Mouse (Mus musculus) neural tube, embryonic 13.5 days (tissue): ENCODE data around the gene Tmem81. TPM values are rescaled to one million over a fixed set of nuclear protein-coding genes. Genes with fewer than 3 reads are reported as not detected.

Source experiments
- ATAC-seq: fragments of 200-750 bp; cut with Nextera tagmentation; 2 replicates; pipeline ENCODE4 v1.8.0; 2017; ENCODE audit warnings: low read depth, mild to moderate bottlenecking, moderate TSS enrichment, moderate library complexity
- H3K27ac ChIP-seq: fragments of 300-500 bp; sonication (generic); replicated peaks from 2 replicates; pipeline ENCODE4 v1.5.1; 2015; ENCODE audit warnings: moderate library complexity, mild to moderate bottlenecking, inconsistent platforms
- H3K27me3 ChIP-seq: fragments of 300-500 bp; sonication (generic); 2 replicates; pipeline ENCODE4 v1.6.1; 2015; ENCODE audit warnings: mild to moderate bottlenecking, inconsistent platforms
- H3K36me3 ChIP-seq: fragments of 300-500 bp; sonication (generic); 2 replicates; pipeline ENCODE4 v1.6.1; 2015; ENCODE audit warnings: mild to moderate bottlenecking, inconsistent platforms
- H3K4me1 ChIP-seq: fragments of 300-500 bp; sonication (generic); replicated peaks from 2 replicates; pipeline ENCODE4 v1.6.1; 2015; ENCODE audit warnings: inconsistent platforms
- H3K4me2 ChIP-seq: fragments of 300-500 bp; sonication (generic); 2 replicates; pipeline ENCODE4 v1.6.1; 2015; ENCODE audit warnings: inconsistent platforms, mild to moderate bottlenecking, moderate library complexity
- H3K4me3 ChIP-seq: fragments of 300-500 bp; sonication (generic); 2 replicates; pipeline ENCODE4 v1.5.1; 2015; ENCODE audit warnings: mild to moderate bottlenecking, inconsistent platforms
- H3K9ac ChIP-seq: fragments of 300-500 bp; sonication (generic); 2 replicates; pipeline ENCODE4 v1.6.1; 2015; ENCODE audit warnings: moderate library complexity, mild to moderate bottlenecking, inconsistent platforms
- H3K9me3 ChIP-seq: fragments of 300-500 bp; sonication (generic); 2 replicates; pipeline ENCODE4 v1.6.1; 2016; ENCODE audit warnings: inconsistent platforms
- WGBS: fragments of 180-500 bp; shearing (Covaris S2); methylation state at CpG from one replicate; pipeline ENCODE4 v1.1.7; 2015; 5-methylcytosine and 5-hydroxymethylcytosine counted together
- polyA plus RNA-seq: library from polyadenylated mRNA; unstranded; fragments of >200 nt; fragmentation: Nextera tagmentation; extraction: Ambion mirVana; gene quantifications from 2 replicates; pipeline ENCODE4 v1.2.1, GENCODE M21; 2015

The Tmem81 gene
- polyA plus RNA-seq, 1 experiment from 2014 or later = 1.0 TPM

DNA sequence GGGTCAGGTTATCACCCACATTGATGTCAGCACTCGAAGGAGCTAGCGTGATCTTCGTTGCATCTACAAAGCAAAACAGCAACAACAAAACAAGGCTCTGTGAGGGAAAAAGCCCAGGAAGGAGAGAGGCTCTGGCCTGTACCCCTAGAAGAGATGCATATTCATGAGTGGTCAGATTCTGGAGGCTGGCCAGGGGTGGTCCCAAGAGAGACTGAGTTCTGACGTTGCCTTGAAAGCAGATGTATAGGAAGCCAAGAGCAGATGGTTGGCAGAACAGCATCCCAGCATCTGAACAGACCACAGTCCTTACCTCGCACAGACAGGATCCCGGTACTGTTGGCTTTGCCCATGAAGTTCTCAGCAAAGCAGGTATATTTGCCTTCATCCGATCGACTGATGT is 17.0 kb downstream of the Tmem81 start:
- Histone ChIP-seq H3K27me3 (no peaks in the 10 kb centered on the region), H3K36me3 (peaks cover 69% of the 10 kb centered on the region), H3K4me2 (no peak overlapping the region), H3K4me1 (peaks cover 23% of the 10 kb centered on the region), H3K9ac (no peak overlapping the region), H3K9me3 (no peaks in the 10 kb centered on the region), H3K4me3 (no peak overlapping the region), H3K27ac (no peak overlapping the region)
- no peak for ATAC-seq
- WGBS = 78% methylated on average over 8 of the region's 8 CpGs

DNA sequence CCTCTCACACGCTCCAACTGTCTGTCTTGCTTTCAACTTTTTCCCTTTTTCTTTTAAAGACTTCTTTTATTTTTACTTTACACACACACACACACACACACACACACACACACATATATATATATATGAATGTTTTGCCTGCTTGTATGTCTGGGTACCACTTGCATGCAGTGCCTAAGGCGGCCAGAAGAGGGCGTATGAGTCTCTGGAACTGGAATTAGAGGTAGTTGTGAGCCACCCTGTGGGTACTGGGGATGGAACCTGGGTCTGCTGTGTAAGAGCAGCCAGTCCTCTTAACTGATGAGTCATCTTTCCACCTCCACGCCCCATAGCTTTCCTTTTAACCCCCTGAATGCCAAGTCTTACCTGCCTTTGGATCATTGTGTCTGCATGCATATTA is 17.9 kb downstream of the Tmem81 start:
- Histone ChIP-seq H3K27me3 (no peaks in the 10 kb centered on the region), H3K4me3 (no peak overlapping the region), H3K4me1 (peaks cover 23% of the 10 kb centered on the region), H3K9ac (no peak overlapping the region), H3K36me3 (peaks cover 68% of the 10 kb centered on the region), H3K9me3 (no peaks in the 10 kb centered on the region), H3K4me2 (no peak overlapping the region), H3K27ac (no peak overlapping the region)
- 32% methylated on average over 4 of the region's 4 CpGs for WGBS
- no peak for ATAC-seq

DNA sequence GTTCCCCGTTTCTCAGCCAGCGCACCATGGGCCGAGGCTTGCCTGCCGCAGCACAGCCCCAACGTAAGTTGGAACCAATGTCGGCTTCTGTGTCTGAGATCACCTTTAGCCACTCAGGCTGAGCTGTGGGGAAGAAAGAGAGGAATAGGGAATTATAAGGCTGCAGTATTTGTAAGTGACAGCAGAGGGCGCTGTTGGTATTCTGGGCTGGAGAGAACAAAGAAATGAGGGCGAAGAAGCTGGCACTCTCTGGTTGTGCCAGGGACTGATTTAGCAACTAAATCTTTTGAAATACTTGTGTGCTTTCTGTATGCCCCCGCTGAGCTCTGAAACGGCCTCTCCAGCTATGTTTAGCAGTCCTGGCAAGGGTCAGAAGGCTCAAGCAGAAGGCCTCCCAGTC is 19.8 kb downstream of the Tmem81 start:
- Histone ChIP-seq H3K9ac (peak overlapping the region; percentile 67), H3K36me3 (peaks cover 55% of the 10 kb centered on the region), H3K4me2 (0 out of 2 replicates have a peak overlapping the region, but pooled peaks have one; percentile 6), H3K27me3 (no peaks in the 10 kb centered on the region), H3K27ac (peak overlapping the region; percentile 90), H3K9me3 (no peaks in the 10 kb centered on the region), H3K4me3 (no peak overlapping the region), H3K4me1 (peaks cover 37% of the 10 kb centered on the region)
- WGBS = 9% methylated on average over 10 of the region's 10 CpGs
- peak; percentile 38 for ATAC-seq

DNA sequence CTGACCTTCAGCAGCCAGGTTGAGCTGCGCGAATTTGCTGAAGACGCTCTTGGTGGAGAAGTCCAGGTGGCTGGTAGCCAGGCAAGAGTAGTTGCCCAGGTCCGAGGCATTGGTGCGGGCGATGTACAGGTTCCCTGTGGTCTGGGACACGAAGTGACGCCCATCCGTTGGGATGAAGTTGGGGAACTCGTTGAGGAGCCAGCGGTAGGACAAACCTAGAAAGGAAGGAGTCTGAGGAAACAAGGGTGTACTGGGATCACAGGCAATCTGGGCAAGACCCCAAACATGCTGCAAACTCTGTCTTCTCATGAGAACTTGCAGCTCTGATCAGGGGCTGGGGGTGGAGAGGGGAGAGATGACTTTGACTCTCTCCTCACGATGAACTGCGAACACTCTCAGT is 22.0 kb downstream of the Tmem81 start:
- peak overlapping the region; percentile 42; the same call in 1 of the 2 replicates for H3K27ac ChIP-seq
- H3K36me3 ChIP-seq = peaks cover 42% of the 10 kb centered on the region
- WGBS = 94% methylated on average over 13 of the region's 13 CpGs
- no peaks in the 10 kb centered on the region for H3K27me3 ChIP-seq
- H3K4me1 ChIP-seq = peaks cover 60% of the 10 kb centered on the region
- no peaks in the 10 kb centered on the region for H3K9me3 ChIP-seq
- H3K4me2 ChIP-seq = no peak overlapping the region
- no peak for ATAC-seq
- no peak overlapping the region; the same call in 1 of the 2 replicates for H3K9ac ChIP-seq
- H3K4me3 ChIP-seq = no peak overlapping the region

DNA sequence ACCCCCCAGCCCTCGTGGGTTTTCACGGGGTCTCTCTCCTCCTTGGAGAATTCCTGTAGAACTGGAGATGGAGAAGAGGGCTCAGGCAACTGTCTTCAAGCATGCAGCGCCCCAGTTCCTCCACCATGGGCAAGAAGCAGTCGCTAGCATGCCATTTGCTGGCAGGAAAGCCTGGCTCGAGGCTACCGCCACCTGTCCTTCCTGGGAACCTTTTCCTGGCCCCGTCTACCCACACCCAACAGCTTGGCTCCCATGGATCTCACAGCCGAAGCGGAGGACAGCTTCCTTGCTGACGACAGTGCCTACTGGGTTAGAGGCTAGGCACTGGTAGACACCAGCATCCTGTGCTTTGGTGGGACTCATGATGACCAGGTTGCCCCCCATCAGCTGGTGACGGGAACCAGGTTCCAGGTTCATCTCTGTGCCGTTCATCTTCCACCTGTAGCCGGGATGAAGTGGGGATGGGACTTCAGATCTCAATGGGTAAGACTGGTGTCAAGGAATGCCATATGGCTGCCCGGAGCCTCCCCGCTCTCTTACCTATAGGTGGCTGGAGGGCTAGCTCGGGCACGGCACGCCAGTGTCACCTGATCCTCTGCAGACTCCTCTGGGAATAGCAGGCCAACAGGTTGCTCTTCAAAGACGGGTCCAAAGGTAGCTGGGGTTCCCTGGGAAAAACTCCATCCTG is 22.8 kb downstream of the Tmem81 start:
- Histone ChIP-seq H3K4me3 (no peak overlapping the region), H3K27me3 (no peaks in the 10 kb centered on the region), H3K27ac (no peak overlapping the region; the same call in 1 of the 2 replicates), H3K9ac (no peak overlapping the region), H3K4me1 (peaks cover 61% of the 10 kb centered on the region), H3K4me2 (no peak overlapping the region), H3K36me3 (peaks cover 36% of the 10 kb centered on the region), H3K9me3 (no peaks in the 10 kb centered on the region)
- ATAC-seq = no peak
- 89% methylated on average over 19 of the region's 19 CpGs for WGBS

DNA sequence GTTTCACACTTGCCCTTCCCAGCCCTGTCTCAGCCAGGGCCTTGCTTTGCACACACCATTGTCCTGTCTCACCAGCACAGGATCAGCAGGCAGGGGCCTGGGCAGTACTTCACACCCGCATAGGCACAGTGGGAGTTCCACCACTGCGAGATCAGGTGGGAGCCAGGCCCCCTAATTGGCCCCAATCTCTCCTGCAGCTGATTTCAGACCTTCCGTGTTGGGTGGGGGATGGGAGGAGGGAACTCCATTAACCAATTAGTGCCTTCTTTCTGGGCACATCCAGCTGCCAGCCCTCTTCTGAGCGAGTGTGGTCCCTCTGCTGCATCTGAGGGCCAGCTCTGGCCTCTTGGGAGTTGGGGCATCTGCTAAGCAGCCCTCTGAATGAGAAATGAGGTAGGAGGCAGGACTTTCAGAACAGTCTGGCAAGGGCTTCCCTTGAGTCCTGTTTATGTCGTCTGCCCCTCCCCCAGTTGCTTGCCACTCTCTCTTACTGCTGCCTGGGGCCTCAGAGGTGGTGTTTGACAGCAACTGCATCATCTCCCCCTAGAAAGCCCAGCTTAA is 24.7 kb downstream of the Tmem81 start:
- H3K4me2 ChIP-seq = no peak overlapping the region
- 0 out of 2 replicates have a peak, but pooled peaks cover 7% of the 10 kb centered on the region for H3K27me3 ChIP-seq
- no peaks in the 10 kb centered on the region for H3K9me3 ChIP-seq
- peaks cover 75% of the 10 kb centered on the region for H3K4me1 ChIP-seq
- H3K27ac ChIP-seq = peak overlapping the region; percentile 84
- H3K4me3 ChIP-seq = no peak overlapping the region
- peak; percentile 82 for ATAC-seq
- 2% methylated on average over 5 of the region's 5 CpGs for whole genome bisulfite sequencing
- peaks cover 20% of the 10 kb centered on the region for H3K36me3 ChIP-seq
- H3K9ac ChIP-seq = peak overlapping the region; percentile 34; the same call in 1 of the 2 replicates

DNA sequence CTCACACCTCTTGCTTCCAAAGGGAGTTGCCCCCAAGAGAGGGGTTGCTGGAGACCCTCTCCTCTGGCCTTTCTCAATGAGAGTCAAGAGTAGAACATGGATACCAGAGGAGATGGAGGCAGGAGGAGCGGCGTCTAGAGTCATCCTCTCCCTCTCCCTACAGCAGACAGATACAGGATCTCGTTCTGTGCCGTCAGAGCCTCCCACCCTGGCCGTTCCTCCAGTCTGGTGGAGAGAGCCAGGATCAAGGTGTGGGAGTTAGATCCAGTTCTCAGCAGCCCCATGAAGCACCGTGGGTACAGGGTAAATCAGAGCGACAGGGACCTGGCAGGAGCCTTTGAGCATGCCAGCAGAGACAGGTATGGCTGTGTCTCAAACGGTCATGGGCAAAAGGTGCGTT is 26.5 kb downstream of the Tmem81 start:
- Histone ChIP-seq H3K27ac (peak overlapping the region; percentile 84; the same call in 1 of the 2 replicates), H3K4me3 (no peak overlapping the region), H3K27me3 (0 out of 2 replicates have a peak, but pooled peaks cover 7% of the 10 kb centered on the region), H3K4me1 (peaks cover 76% of the 10 kb centered on the region), H3K9me3 (no peaks in the 10 kb centered on the region), H3K36me3 (peaks cover 20% of the 10 kb centered on the region), H3K9ac (peak overlapping the region; percentile 45), H3K4me2 (peak overlapping the region; percentile 18; the same call in 1 of the 2 replicates)
- ATAC-seq = no peak
- 70% methylated on average over 9 of the region's 9 CpGs for WGBS

DNA sequence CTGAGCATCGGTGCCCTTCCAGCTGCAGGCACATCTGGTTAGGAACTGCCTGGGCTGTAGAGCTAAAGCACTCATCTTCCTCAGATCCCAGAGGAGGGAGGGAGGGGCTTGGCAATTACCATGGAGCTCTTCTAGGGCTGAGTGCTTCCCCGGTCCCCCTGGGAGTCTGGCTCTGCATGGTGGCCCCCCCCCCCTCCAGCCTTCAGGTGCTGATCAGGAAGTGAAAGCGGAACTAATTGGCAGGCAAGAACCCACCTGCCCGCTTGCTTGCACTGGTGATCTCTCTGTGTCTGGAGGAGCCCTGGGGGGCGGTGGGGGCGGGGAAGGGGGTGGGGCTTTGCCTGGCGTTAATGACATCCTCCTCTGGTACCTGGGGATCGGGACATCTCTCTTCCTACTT is 27.8 kb downstream of the Tmem81 start:
- peaks cover 89% of the 10 kb centered on the region for H3K4me1 ChIP-seq
- 0 out of 2 replicates have a peak, but pooled peaks cover 7% of the 10 kb centered on the region for H3K27me3 ChIP-seq
- no peak overlapping the region for H3K4me3 ChIP-seq
- WGBS = 3% methylated on average over 8 of the region's 8 CpGs
- peak; percentile 21; the same call in 1 of the 2 replicates for ATAC-seq
- H3K9ac ChIP-seq = peak overlapping the region; percentile 38; the same call in 1 of the 2 replicates
- H3K9me3 ChIP-seq = no peaks in the 10 kb centered on the region
- H3K27ac ChIP-seq = peak overlapping the region; percentile 84
- peak overlapping the region; percentile 30 for H3K4me2 ChIP-seq
- H3K36me3 ChIP-seq = peaks cover 9% of the 10 kb centered on the region; the same call in 1 of the 2 replicates

DNA sequence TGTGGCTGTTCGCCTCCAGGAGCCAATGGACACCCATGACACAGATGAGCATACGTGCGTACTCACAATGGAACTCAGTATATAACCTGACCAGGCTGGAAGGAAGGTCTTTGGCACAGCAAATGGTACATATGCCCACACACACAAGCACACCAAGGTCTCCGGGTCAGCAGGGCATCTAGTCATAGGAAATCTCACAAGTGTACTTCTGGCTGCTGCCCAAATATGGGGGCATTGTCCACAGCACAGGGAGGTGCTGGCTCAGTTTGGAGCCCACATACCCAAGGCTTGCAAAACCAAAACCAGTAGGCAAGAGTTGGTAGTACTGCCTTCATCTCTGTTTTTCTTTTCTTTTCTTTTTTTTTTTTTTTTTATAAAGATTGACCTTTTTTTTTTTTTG is 29.5 kb downstream of the Tmem81 start:
- 87% methylated on average over 4 of the region's 4 CpGs for WGBS
- H3K4me3 ChIP-seq = no peak overlapping the region
- H3K9me3 ChIP-seq = no peaks in the 10 kb centered on the region
- H3K4me2 ChIP-seq = peak overlapping the region; percentile 30; the same call in 1 of the 2 replicates
- no peak for ATAC-seq
- H3K27me3 ChIP-seq = 0 out of 2 replicates have a peak, but pooled peaks cover 7% of the 10 kb centered on the region
- peaks cover 94% of the 10 kb centered on the region for H3K4me1 ChIP-seq
- H3K9ac ChIP-seq = no peak overlapping the region
- H3K27ac ChIP-seq = peak overlapping the region; percentile 84; the same call in 1 of the 2 replicates
- peaks cover 9% of the 10 kb centered on the region; the same call in 1 of the 2 replicates for H3K36me3 ChIP-seq

DNA sequence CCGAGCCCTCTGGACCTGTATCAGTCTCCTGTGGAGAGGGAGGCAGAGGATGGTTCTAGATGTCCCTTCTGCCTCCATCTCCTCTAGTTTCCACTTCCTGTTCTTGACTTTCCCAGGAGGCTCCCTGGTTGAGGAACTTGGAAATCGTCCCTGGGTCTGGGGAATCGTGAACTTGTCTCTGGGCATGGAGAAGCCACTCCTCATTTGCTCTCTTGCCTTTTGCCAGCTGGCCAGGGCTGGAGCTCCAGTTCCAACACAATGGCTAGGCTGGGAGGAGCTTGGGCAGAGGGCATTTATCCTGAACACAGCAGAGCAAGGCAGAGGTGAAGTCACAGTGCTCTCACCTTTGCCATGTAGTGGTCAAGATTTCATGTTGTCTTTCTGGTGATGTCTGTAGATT is 30.4 kb downstream of the Tmem81 start:
- WGBS = 82% methylated on average over 3 of the region's 3 CpGs
- Histone ChIP-seq H3K9ac (no peak overlapping the region), H3K9me3 (no peaks in the 10 kb centered on the region), H3K4me3 (no peak overlapping the region), H3K27me3 (0 out of 2 replicates have a peak, but pooled peaks cover 7% of the 10 kb centered on the region), H3K36me3 (peaks cover 9% of the 10 kb centered on the region; the same call in 1 of the 2 replicates), H3K4me1 (peaks cover 94% of the 10 kb centered on the region), H3K27ac (no peak overlapping the region), H3K4me2 (no peak overlapping the region)
- no peak for ATAC-seq

DNA sequence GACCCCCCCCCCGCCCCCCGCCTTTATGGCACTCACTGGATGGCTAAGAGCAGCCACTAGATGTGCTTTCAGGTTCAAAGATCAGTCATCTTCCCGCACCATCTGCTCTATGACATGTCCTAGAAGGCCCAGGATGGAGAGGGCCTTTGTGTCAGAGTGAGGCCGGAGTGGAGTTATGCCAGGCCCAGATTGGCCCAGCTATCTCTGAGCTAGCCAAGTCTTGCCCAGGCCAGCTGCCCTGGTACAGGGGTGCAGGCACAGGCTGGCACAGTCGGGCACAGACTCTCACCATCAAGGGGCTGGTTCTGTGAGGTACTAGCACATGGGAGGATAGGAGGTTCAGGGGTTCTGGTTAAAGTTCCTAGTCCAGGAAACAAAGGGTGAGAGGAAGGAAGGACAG is 31.7 kb downstream of the Tmem81 start:
- Histone ChIP-seq H3K36me3 (peaks cover 4% of the 10 kb centered on the region; the same call in 1 of the 2 replicates), H3K4me2 (peak overlapping the region; percentile 64), H3K4me1 (peaks cover 93% of the 10 kb centered on the region), H3K27ac (peak overlapping the region; percentile 46), H3K27me3 (peaks cover 17% of the 10 kb centered on the region), H3K9me3 (no peaks in the 10 kb centered on the region), H3K4me3 (peak overlapping the region; percentile 3; the same call in 1 of the 2 replicates), H3K9ac (no peak overlapping the region)
- 81% methylated on average over 5 of the region's 5 CpGs for WGBS
- no peak for ATAC-seq

DNA sequence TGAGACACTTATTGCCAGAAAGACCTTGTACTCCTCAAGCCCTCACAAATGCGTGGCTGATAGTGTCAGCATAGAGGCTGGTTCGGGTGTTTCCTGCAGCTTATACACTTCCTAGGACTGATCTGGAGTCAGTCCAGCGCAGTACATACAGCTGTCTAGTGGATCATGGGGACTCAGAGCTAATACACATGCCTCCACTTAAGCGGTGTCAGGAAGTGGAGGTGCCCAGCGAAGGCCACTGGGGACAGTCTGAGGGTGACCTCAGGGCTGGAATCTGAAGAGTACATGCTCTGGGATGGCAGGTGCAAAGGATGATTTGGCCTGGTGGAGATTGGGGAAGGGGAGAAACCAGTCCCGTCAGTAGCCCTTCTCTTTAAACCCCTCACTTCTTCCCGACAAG is 34.7 kb downstream of the Tmem81 start:
- H3K27ac ChIP-seq = peak overlapping the region; percentile 88
- H3K9ac ChIP-seq = peak overlapping the region; percentile 84
- no peak for ATAC-seq
- peak overlapping the region; percentile 64 for H3K4me2 ChIP-seq
- peaks cover 16% of the 10 kb centered on the region for H3K27me3 ChIP-seq
- 53% methylated on average over 7 of the region's 7 CpGs for WGBS
- no peaks in the 10 kb centered on the region for H3K9me3 ChIP-seq
- H3K36me3 ChIP-seq = no peaks in the 10 kb centered on the region
- H3K4me1 ChIP-seq = peaks cover 76% of the 10 kb centered on the region
- H3K4me3 ChIP-seq = peak overlapping the region; percentile 55
